Mouse (Mus musculus) embryonic fibroblast, embryonic 13.5 days (primary cell): ENCODE data around the gene Wnt3a.

ENCODE experiments used
- CTCF ChIP-seq: IDR thresholded peaks from 2 replicates; pipeline ENCODE4 v1.5.1; 2011; ENCODE audit warnings: mild to moderate bottlenecking, control low read depth, low read length, moderate library complexity, borderline replicate concordance; ENCODE audit not compliant: insufficient read depth
- POLR2A ChIP-seq: IDR thresholded peaks from 2 replicates; pipeline ENCODE4 v1.6.1; 2011; ENCODE audit warnings: low read depth, mild to moderate bottlenecking, control low read depth, low read length, moderate library complexity

- TF ChIP-seq POLR2A (peak; percentile 90), CTCF (no peak)
These were observed 16.2 kb upstream of the Wnt3a start, which contains the start of gene Wnt9a for GRCm38 (mm10) chr11:59306461-59307421.
